Mouse (Mus musculus): ENCODE results near the gene Sgo2a. TPM values are rescaled to one million over a fixed set of nuclear protein-coding genes. Genes with fewer than 3 reads are reported as not detected.
A peak's percentile ranks its signal among the peaks of the same experiment; 100 is the strongest.
"Not testable (repeated sequence)": the region's sequence is repeated elsewhere in the genome, so short reads cannot be mapped to it uniquely, and the experiment has no call there.

Gene Sgo2a
- polyA plus RNA-seq, 1 experiment from 2014 or later: 23.7 TPM

DNA sequence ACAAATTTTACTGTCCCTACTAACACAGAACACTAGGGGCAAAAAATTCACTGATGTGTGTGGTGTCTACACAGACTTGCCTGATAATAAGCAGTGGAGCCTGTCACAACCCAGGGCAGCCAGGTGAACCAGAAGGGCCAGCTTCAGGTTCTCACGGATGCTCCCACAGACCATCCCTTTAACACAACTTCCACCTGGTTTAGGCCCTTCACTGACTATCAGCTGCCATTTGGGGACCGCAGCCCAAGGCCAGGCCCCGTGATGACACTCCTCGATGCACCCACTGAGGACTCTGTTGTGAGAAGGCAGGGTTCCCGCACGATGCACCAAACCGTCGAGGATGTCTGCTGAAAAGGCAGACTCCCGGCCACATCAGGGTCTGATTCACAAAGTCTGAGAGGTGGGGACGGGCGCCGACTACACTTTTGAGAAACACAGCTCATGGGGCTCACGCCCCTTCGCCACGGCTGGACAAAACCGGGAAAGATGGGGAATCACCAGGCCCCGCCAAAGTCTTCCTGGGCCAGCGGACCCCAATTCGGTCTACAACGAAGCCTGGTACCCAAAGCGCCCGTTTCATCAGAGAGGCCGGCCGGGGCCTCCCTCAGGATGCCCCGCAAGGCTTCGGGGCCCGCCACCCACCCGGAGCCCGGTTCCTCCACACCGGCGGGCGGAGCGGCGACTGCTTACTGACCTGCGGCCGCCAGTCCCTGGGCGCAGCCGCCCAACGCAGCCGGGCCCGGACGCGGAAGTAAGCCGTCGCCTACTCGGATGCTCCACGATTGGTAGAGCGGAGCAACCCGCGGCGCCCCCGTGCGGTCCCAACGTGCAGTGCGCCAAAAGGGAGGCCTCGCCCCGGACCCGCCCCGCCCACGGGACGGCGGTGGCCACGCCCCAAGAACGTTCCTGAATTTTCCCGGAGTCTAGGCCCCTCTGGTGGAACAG is 26.2 kb upstream of the Sgo2a start:
- peak overlapping the region; percentile 72 for H3K4me2 ChIP-seq (replicated peaks; ENCODE audit: low read depth, low read length)
- ATAC-seq (ENCODE audit: low FRiP score, low TSS enrichment): peak; percentile 96
- H3K27me3 ChIP-seq (ENCODE audit: control insufficient read depth, insufficient read depth, low read length): no peaks in the 10 kb centered on the region
- H3K27ac ChIP-seq (ENCODE audit: low read depth, low read length): peak overlapping the region; percentile 71; the same call in 1 of the 2 replicates
- peak overlapping the region; percentile 90 for H3K9ac ChIP-seq (ENCODE audit: low read depth, low read length)
- WGBS: under 1% methylated on average over 64 of the region's 65 CpGs
- peak overlapping the region; percentile 77 for H3K4me3 ChIP-seq (ENCODE audit: low read length)
- peaks cover 10% of the 10 kb centered on the region; the same call in 1 of the 2 replicates for H3K4me1 ChIP-seq (ENCODE audit: control insufficient read depth, insufficient read depth, low read length)
- peaks cover 15% of the 10 kb centered on the region for H3K36me3 ChIP-seq (ENCODE audit: control insufficient read depth, insufficient read depth, low read length)
- H3K9me3 ChIP-seq (ENCODE audit: control insufficient read depth, low read length): no peaks in the 10 kb centered on the region

DNA sequence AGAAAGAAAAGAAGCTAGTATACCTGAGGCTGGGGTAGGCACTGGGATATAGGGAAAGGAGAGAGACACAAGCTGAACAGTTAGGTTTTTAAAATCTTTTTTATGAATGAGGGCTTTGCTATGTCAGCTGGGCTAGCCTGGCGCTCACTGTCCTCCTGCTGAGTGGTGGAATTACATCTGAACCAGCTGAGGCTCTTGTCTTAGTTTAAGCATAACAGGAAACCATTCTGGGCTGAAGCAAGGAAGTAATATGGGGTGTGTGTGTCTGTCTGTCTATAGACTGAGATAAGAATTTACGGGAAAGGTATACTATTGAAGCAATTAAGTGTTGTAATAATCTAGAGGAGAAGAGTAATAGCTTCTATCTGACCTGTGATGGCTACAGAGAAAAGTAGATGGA is 24.2 kb upstream of the Sgo2a start:
- H3K4me2 ChIP-seq (replicated peaks; ENCODE audit: low read depth, low read length): no peak overlapping the region
- no peak overlapping the region for H3K4me3 ChIP-seq (ENCODE audit: low read length)
- H3K9ac ChIP-seq (ENCODE audit: low read depth, low read length): no peak overlapping the region
- no peaks in the 10 kb centered on the region for H3K27me3 ChIP-seq (ENCODE audit: control insufficient read depth, insufficient read depth, low read length)
- H3K9me3 ChIP-seq (ENCODE audit: control insufficient read depth, low read length): no peaks in the 10 kb centered on the region
- H3K36me3 ChIP-seq (ENCODE audit: control insufficient read depth, insufficient read depth, low read length): peaks cover 3% of the 10 kb centered on the region; the same call in 1 of the 2 replicates
- ATAC-seq (ENCODE audit: low FRiP score, low TSS enrichment): no peak
- peaks cover 10% of the 10 kb centered on the region; the same call in 1 of the 2 replicates for H3K4me1 ChIP-seq (ENCODE audit: control insufficient read depth, insufficient read depth, low read length)
- no peak overlapping the region for H3K27ac ChIP-seq (ENCODE audit: low read depth, low read length)
- 82% methylated on average over 2 of the region's 2 CpGs for WGBS

DNA sequence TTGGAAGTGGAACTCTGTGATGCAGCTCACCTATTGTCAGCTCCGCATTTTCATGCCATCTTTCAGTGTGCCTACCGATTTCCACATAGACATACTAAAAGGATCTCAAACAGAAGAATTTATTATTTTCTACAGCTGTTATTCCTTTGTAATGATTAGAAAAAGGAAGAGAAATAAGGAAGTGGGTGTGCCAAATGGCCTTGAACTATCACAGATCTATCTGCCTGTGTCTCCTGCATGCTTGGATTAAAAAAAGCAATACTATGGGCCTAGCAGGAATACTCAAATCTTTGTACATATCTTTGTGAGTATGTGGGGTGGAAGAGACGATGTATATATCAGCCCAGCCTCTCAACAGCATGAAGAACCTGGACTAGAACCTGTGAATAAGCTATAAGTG is 18.9 kb upstream of the Sgo2a start:
- no peaks in the 10 kb centered on the region for H3K4me1 ChIP-seq (ENCODE audit: control insufficient read depth, insufficient read depth, low read length)

DNA sequence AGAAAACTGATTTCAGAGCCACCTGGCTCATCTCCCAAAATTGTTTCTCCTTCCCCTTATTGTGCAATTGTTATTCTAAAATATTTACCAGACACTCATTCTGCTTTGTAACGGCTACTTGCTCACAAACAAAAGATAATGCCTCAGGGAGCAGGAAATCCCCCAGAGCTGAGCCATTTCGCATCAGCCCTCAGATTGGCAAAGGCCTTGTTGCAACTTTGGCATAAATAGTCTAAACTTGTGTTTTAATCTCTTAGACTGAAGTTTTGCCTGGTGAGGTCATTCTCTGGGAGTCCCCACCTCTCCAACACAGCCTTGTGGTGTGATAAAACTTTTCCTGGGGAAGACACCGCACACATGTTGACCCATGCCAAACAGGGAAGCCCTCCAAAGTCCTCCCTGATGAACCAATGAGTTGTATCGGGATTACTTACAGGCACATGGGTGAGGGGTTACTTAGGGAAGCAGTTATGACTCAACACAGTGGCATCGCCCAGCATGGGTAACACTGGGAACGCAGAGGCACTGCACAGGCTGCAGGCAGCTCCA is 6.6 kb upstream of the Sgo2a start:
- no peaks in the 10 kb centered on the region; the same call in 1 of the 2 replicates for H3K27me3 ChIP-seq (ENCODE audit: control insufficient read depth, insufficient read depth, low read length)
- no peaks in the 10 kb centered on the region for H3K4me1 ChIP-seq (ENCODE audit: control insufficient read depth, insufficient read depth, low read length)
- no peak overlapping the region for H3K4me2 ChIP-seq (replicated peaks; ENCODE audit: low read depth, low read length)
- WGBS: 79% methylated on average over 6 of the region's 6 CpGs
- H3K9me3 ChIP-seq (ENCODE audit: control insufficient read depth, low read length): no peaks in the 10 kb centered on the region
- no peak for ATAC-seq (ENCODE audit: low FRiP score, low TSS enrichment)
- H3K36me3 ChIP-seq (ENCODE audit: control insufficient read depth, insufficient read depth, low read length): no peaks in the 10 kb centered on the region
- H3K9ac ChIP-seq (ENCODE audit: low read depth, low read length): no peak overlapping the region
- H3K27ac ChIP-seq (ENCODE audit: low read depth, low read length): no peak overlapping the region
- H3K4me3 ChIP-seq (ENCODE audit: low read length): no peak overlapping the region

More for the DNA sequence above, 18.9 kb upstream of the Sgo2a start:
- Histone ChIP-seq H3K4me2 (replicated peaks; ENCODE audit: low read depth, low read length) (no peak overlapping the region), H3K27ac (ENCODE audit: low read depth, low read length) (no peak overlapping the region), H3K36me3 (ENCODE audit: control insufficient read depth, insufficient read depth, low read length) (no peaks in the 10 kb centered on the region), H3K27me3 (ENCODE audit: control insufficient read depth, insufficient read depth, low read length) (no peaks in the 10 kb centered on the region), H3K9me3 (ENCODE audit: control insufficient read depth, low read length) (no peaks in the 10 kb centered on the region), H3K9ac (ENCODE audit: low read depth, low read length) (no peak overlapping the region), H3K4me3 (ENCODE audit: low read length) (no peak overlapping the region)
- no peak for ATAC-seq (ENCODE audit: low FRiP score, low TSS enrichment)
- WGBS: 92% methylated on average over 3 of the region's 3 CpGs

DNA sequence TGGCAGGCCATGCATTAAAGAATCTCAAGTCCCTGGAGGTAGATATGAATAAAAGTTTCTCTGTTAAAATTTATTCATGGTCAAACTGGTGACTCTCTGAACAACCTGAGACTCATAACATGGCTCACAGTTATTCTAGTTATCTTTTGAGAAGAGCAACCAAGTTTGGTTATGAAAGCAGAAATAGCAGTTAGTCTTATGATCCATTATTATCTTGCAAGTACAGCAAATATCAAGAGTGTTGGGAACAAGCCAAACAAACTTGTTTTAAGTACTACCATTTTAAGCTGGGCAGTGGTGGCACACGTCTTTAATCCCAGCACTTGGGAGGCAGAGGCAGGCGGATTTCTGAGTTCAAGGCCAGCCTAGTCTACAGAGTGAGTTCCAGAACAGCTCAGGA is 4.5 kb upstream of the Sgo2a start:
- Histone ChIP-seq H3K36me3 (ENCODE audit: control insufficient read depth, insufficient read depth, low read length) (no peaks in the 10 kb centered on the region), H3K27me3 (ENCODE audit: control insufficient read depth, insufficient read depth, low read length) (no peaks in the 10 kb centered on the region; the same call in 1 of the 2 replicates), H3K4me2 (replicated peaks; ENCODE audit: low read depth, low read length) (no peak overlapping the region), H3K9ac (ENCODE audit: low read depth, low read length) (no peak overlapping the region), H3K4me3 (ENCODE audit: low read length) (no peak overlapping the region), H3K27ac (ENCODE audit: low read depth, low read length) (no peak overlapping the region), H3K4me1 (ENCODE audit: control insufficient read depth, insufficient read depth, low read length) (no peaks in the 10 kb centered on the region), H3K9me3 (ENCODE audit: control insufficient read depth, low read length) (no peaks in the 10 kb centered on the region)
- ATAC-seq (ENCODE audit: low FRiP score, low TSS enrichment): no peak
- WGBS: 90% methylated on average over 2 of the region's 2 CpGs

DNA sequence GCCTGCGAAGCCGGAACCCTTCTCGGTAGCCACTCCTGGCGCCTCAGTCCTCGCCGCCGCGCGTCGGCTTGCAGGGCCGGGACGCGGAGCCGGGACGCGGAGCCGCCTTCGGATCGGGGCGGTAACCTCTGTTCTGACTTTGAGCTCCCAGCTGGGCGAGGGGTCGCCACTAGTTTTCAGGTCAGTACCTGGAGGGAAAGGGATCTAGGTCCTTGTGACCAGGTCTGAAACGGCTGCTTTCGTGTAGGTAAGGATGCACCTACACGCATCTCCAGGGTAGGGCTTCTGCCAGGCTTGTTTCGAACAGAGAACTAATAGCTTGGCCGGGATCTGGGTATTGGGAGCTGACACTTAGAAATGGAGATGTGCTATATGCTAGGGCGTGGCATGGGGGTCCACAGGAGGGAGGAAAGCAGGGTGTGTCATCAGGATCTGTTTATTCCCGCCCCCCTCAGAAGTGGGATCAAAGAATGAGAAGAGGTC is 403 bp downstream of the Sgo2a start:
- H3K27me3 ChIP-seq (ENCODE audit: control insufficient read depth, insufficient read depth, low read length): no peaks in the 10 kb centered on the region
- no peaks in the 10 kb centered on the region for H3K9me3 ChIP-seq (ENCODE audit: control insufficient read depth, low read length)
- under 1% methylated on average over 29 of the region's 29 CpGs for WGBS
- peaks cover 8% of the 10 kb centered on the region for H3K4me1 ChIP-seq (ENCODE audit: control insufficient read depth, insufficient read depth, low read length)
- H3K9ac ChIP-seq (ENCODE audit: low read depth, low read length): peak overlapping the region; percentile 83
- H3K36me3 ChIP-seq (ENCODE audit: control insufficient read depth, insufficient read depth, low read length): peaks cover 2% of the 10 kb centered on the region; the same call in 1 of the 2 replicates
- H3K4me2 ChIP-seq (replicated peaks; ENCODE audit: low read depth, low read length): peak overlapping the region; percentile 81
- H3K27ac ChIP-seq (ENCODE audit: low read depth, low read length): peak overlapping the region; percentile 71
- ATAC-seq (ENCODE audit: low FRiP score, low TSS enrichment): peak; percentile 41
- H3K4me3 ChIP-seq (ENCODE audit: low read length): peak overlapping the region; percentile 96

DNA sequence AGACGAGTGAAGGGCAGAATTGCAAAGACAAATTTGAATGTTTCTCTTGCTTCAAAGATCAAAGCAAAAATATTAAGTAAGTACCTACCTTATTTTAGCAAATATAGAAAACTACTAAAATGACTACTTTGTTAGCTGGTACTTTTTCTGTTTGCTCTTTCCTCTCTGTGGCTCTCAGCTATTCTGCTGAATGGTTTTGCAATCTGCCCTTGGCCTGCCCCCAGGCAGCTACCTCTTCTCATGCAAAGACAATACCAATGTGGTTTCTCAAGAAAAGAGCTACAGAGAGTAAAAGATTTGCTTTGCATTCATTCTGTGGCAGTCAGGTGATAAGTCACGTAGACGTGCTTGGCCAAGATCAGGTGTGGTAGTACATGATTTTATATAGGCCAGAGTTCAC is 2.4 kb downstream of the Sgo2a start:
- Histone ChIP-seq H3K27ac (ENCODE audit: low read depth, low read length) (no peak overlapping the region), H3K4me1 (ENCODE audit: control insufficient read depth, insufficient read depth, low read length) (peaks cover 8% of the 10 kb centered on the region), H3K9me3 (ENCODE audit: control insufficient read depth, low read length) (no peaks in the 10 kb centered on the region), H3K4me2 (replicated peaks; ENCODE audit: low read depth, low read length) (no peak overlapping the region), H3K36me3 (ENCODE audit: control insufficient read depth, insufficient read depth, low read length) (peaks cover 9% of the 10 kb centered on the region; the same call in 1 of the 2 replicates), H3K9ac (ENCODE audit: low read depth, low read length) (no peak overlapping the region), H3K4me3 (ENCODE audit: low read length) (no peak overlapping the region), H3K27me3 (ENCODE audit: control insufficient read depth, insufficient read depth, low read length) (no peaks in the 10 kb centered on the region)
- 80% methylated on average over 3 of the region's 3 CpGs for WGBS
- no peak for ATAC-seq (ENCODE audit: low FRiP score, low TSS enrichment)

DNA sequence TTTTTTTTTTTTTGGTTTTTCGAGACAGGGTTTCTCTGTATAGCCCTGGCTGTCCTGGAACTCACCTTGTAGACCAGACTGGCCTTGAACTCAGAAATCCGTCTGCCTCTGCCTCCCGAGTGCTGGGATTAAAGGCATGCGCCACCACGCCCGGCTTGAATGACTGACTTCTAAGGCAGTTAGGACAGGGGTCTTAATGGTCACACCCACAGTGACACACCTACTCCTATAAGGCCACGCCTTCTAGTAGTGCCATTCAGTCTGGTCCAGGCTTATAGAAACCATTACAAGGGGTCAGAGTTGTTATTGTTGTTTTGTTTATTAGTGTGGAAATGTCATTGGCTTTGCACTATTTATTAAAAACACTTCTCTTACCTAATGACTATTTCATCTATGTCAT is 10.6 kb downstream of the Sgo2a start:
- ATAC-seq (ENCODE audit: low FRiP score, low TSS enrichment); H3K4me3 ChIP-seq (ENCODE audit: low read length); H3K27ac ChIP-seq (ENCODE audit: low read depth, low read length); H3K27me3 ChIP-seq (ENCODE audit: control insufficient read depth, insufficient read depth, low read length); H3K9me3 ChIP-seq (ENCODE audit: control insufficient read depth, low read length); H3K4me1 ChIP-seq (ENCODE audit: control insufficient read depth, insufficient read depth, low read length); H3K9ac ChIP-seq (ENCODE audit: low read depth, low read length); H3K4me2 ChIP-seq (replicated peaks; ENCODE audit: low read depth, low read length): not testable (repeated sequence)
- H3K36me3 ChIP-seq (ENCODE audit: control insufficient read depth, insufficient read depth, low read length): peaks cover 26% of the 10 kb centered on the region; the same call in 1 of the 2 replicates
- WGBS: 97% methylated on average over 7 of the region's 7 CpGs

DNA sequence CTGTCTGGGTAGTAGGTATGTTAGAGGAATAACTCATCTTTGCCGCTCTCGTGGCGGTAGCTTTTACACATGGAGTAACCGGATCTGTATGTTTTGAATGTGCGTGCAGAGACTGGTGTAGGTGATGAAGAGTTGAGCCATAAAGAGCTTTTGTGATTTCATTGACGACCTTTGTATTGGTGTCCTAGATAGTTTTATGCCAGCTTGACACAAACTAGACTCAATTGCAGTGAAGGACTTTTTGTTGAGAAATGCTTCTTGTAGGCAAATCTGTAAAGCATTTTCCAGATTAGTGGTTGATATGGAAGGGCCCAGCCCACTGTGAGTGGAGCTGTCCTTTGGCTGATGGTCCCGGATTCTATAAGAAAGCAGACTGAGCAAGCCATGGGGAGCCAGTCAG is 23.1 kb downstream of the Sgo2a start, which contains the start of gene Kctd18:
TSS of gene Kctd18 (minus strand) at position 101 of the 400 bp plus-strand sequence.
- ATAC-seq (ENCODE audit: low FRiP score, low TSS enrichment): no peak
- Histone ChIP-seq H3K9ac (ENCODE audit: low read depth, low read length) (no peak within 1 kb of the TSS), H3K4me3 (ENCODE audit: low read length) (no peak within 1 kb of the TSS), H3K4me1 (ENCODE audit: control insufficient read depth, insufficient read depth, low read length) (no peaks in the 10 kb centered on the region), H3K9me3 (ENCODE audit: control insufficient read depth, low read length) (no peaks in the 10 kb centered on the region), H3K27me3 (ENCODE audit: control insufficient read depth, insufficient read depth, low read length) (no peaks in the 10 kb centered on the region), H3K36me3 (ENCODE audit: control insufficient read depth, insufficient read depth, low read length) (peaks cover 69% of the 10 kb centered on the region), H3K27ac (ENCODE audit: low read depth, low read length) (no peak within 1 kb of the TSS), H3K4me2 (replicated peaks; ENCODE audit: low read depth, low read length) (no peak within 1 kb of the TSS)
- 91% methylated on average over 7 of the region's 7 CpGs for WGBS
